Mouse (Mus musculus): ENCODE results near the gene Nt5c2. TPM values are rescaled to one million over a fixed set of nuclear protein-coding genes. Genes with fewer than 3 reads are reported as not detected.
A peak's percentile ranks its signal among the peaks of the same experiment; 100 is the strongest.

The Nt5c2 gene
- total and polyA plus RNA-seq, 3 experiments: 17.0 to 158 (median 148) TPM

- Histone ChIP-seq H3K9me3 (replicated peaks) (no peaks in the 10 kb centered on the region), H3K4me1 (ENCODE audit: insufficient read depth, low read depth, low read length) (peaks cover 49% of the 10 kb centered on the region), H3K36me3 (replicated peaks) (peaks cover 49% of the 10 kb centered on the region), H3K4me3 (ENCODE audit: low read depth, low read length) (no peak overlapping the region), H3K27me3 (ENCODE audit: insufficient read depth, low read length) (no peaks in the 10 kb centered on the region)
- TF ChIP-seq GATA1 (IDR thresholded peaks at IDR 0.05; ENCODE audit: borderline replicate concordance, low read length) (no peak), TAL1 (conservative IDR thresholded peaks at IDR 0.05; ENCODE audit: low read depth, low read length) (no peak), GATA2 (IDR thresholded peaks at IDR 0.05; ENCODE audit: borderline replicate concordance, low read depth, low read length) (no peak), CTCF (IDR thresholded peaks at IDR 0.05; ENCODE audit: low read depth, low read length) (no peak), POLR2AphosphoS5 (IDR thresholded peaks at IDR 0.05; ENCODE audit: insufficient replicate concordance, low read depth, low read length) (no peak)
- no peak for ATAC-seq (ENCODE audit: extremely low read depth, insufficient number of reproducible peaks, low FRiP score, poor library complexity, severe bottlenecking)
- no peak for DNase-seq (ENCODE audit: low spot score)
These were observed 101.3 kb downstream of the Nt5c2 start for GRCm38 (mm10) chr19:46913626-46914025.

- Histone ChIP-seq H3K4me1 (ENCODE audit: insufficient read depth, low read depth, low read length) (peaks cover 57% of the 10 kb centered on the region), H3K36me3 (replicated peaks) (peaks cover 52% of the 10 kb centered on the region), H3K9me3 (replicated peaks) (no peaks in the 10 kb centered on the region), H3K4me3 (ENCODE audit: low read depth, low read length) (no peak overlapping the region), H3K27me3 (ENCODE audit: insufficient read depth, low read length) (no peaks in the 10 kb centered on the region)
- no peak for DNase-seq (ENCODE audit: low spot score)
- ATAC-seq (ENCODE audit: extremely low read depth, insufficient number of reproducible peaks, low FRiP score, poor library complexity, severe bottlenecking): no peak
- no peak for TF ChIP-seq POLR2AphosphoS5 (IDR thresholded peaks at IDR 0.05; ENCODE audit: insufficient replicate concordance, low read depth, low read length)
- TF ChIP-seq GATA2 (IDR thresholded peaks at IDR 0.05; ENCODE audit: borderline replicate concordance, low read depth, low read length): no peak
- no peak for TF ChIP-seq CTCF (IDR thresholded peaks at IDR 0.05; ENCODE audit: low read depth, low read length)
- no peak for TF ChIP-seq TAL1 (conservative IDR thresholded peaks at IDR 0.05; ENCODE audit: low read depth, low read length)
- TF ChIP-seq GATA1 (IDR thresholded peaks at IDR 0.05; ENCODE audit: borderline replicate concordance, low read length): no peak
These were observed 103.5 kb downstream of the Nt5c2 start for GRCm38 (mm10) chr19:46911492-46911891.

- H3K36me3 ChIP-seq (replicated peaks): peaks cover 55% of the 10 kb centered on the region
- DNase-seq (ENCODE audit: low spot score) (no peak), ATAC-seq (ENCODE audit: extremely low read depth, insufficient number of reproducible peaks, low FRiP score, poor library complexity, severe bottlenecking) (no peak)
- H3K27me3 ChIP-seq (ENCODE audit: insufficient read depth, low read length): no peaks in the 10 kb centered on the region
- TF ChIP-seq GATA2 (IDR thresholded peaks at IDR 0.05; ENCODE audit: borderline replicate concordance, low read depth, low read length): no peak
- no peaks in the 10 kb centered on the region for H3K9me3 ChIP-seq (replicated peaks)
- no peak overlapping the region for H3K4me3 ChIP-seq (ENCODE audit: low read depth, low read length)
- H3K4me1 ChIP-seq (ENCODE audit: insufficient read depth, low read depth, low read length): peaks cover 73% of the 10 kb centered on the region
These were observed 106.0 kb downstream of the Nt5c2 start for GRCm38 (mm10) chr19:46908977-46909376.

GRCm38 (mm10) chr19:46908207-46908606, 106.7 kb downstream of the Nt5c2 start:
- peaks cover 76% of the 10 kb centered on the region for H3K4me1 ChIP-seq (ENCODE audit: insufficient read depth, low read depth, low read length)

GRCm38 (mm10) chr19:46905971-46906370, 109.0 kb downstream of the Nt5c2 start:
- H3K27me3 ChIP-seq (ENCODE audit: insufficient read depth, low read length): no peaks in the 10 kb centered on the region
- no peaks in the 10 kb centered on the region for H3K9me3 ChIP-seq (replicated peaks)
- peaks cover 71% of the 10 kb centered on the region for H3K4me1 ChIP-seq (ENCODE audit: insufficient read depth, low read depth, low read length)
- DNase-seq (ENCODE audit: low spot score) (no peak), ATAC-seq (ENCODE audit: extremely low read depth, insufficient number of reproducible peaks, low FRiP score, poor library complexity, severe bottlenecking) (no peak)
- TF ChIP-seq GATA1 (IDR thresholded peaks at IDR 0.05; ENCODE audit: borderline replicate concordance, low read length) (no peak), CTCF (IDR thresholded peaks at IDR 0.05; ENCODE audit: low read depth, low read length) (no peak), POLR2AphosphoS5 (IDR thresholded peaks at IDR 0.05; ENCODE audit: insufficient replicate concordance, low read depth, low read length) (no peak), TAL1 (conservative IDR thresholded peaks at IDR 0.05; ENCODE audit: low read depth, low read length) (no peak), GATA2 (IDR thresholded peaks at IDR 0.05; ENCODE audit: borderline replicate concordance, low read depth, low read length) (no peak)
- H3K36me3 ChIP-seq (replicated peaks): peaks cover 57% of the 10 kb centered on the region
- no peak overlapping the region; the same call in 1 of the 2 replicates for H3K4me3 ChIP-seq (ENCODE audit: low read depth, low read length)

More at GRCm38 (mm10) chr19:46908207-46908606, 106.7 kb downstream of the Nt5c2 start:
- no peak for TF ChIP-seq GATA1 (IDR thresholded peaks at IDR 0.05; ENCODE audit: borderline replicate concordance, low read length)
- no peak for TF ChIP-seq POLR2AphosphoS5 (IDR thresholded peaks at IDR 0.05; ENCODE audit: insufficient replicate concordance, low read depth, low read length)
- TF ChIP-seq CTCF (IDR thresholded peaks at IDR 0.05; ENCODE audit: low read depth, low read length): no peak
- TF ChIP-seq GATA2 (IDR thresholded peaks at IDR 0.05; ENCODE audit: borderline replicate concordance, low read depth, low read length): no peak
- no peak for TF ChIP-seq TAL1 (conservative IDR thresholded peaks at IDR 0.05; ENCODE audit: low read depth, low read length)
- ATAC-seq (ENCODE audit: extremely low read depth, insufficient number of reproducible peaks, low FRiP score, poor library complexity, severe bottlenecking) (no peak), DNase-seq (ENCODE audit: low spot score) (no peak)
- Histone ChIP-seq H3K4me3 (ENCODE audit: low read depth, low read length) (no peak overlapping the region), H3K9me3 (replicated peaks) (no peaks in the 10 kb centered on the region), H3K27me3 (ENCODE audit: insufficient read depth, low read length) (no peaks in the 10 kb centered on the region), H3K36me3 (replicated peaks) (peaks cover 57% of the 10 kb centered on the region)

- ATAC-seq (ENCODE audit: extremely low read depth, insufficient number of reproducible peaks, low FRiP score, poor library complexity, severe bottlenecking) (peak; percentile 88), DNase-seq (ENCODE audit: low spot score) (peak; percentile 21)
- Histone ChIP-seq H3K27me3 (ENCODE audit: insufficient read depth, low read length) (no peaks in the 10 kb centered on the region), H3K9me3 (replicated peaks) (no peaks in the 10 kb centered on the region), H3K36me3 (replicated peaks) (peaks cover 58% of the 10 kb centered on the region), H3K4me1 (ENCODE audit: insufficient read depth, low read depth, low read length) (peaks cover 71% of the 10 kb centered on the region), H3K4me3 (ENCODE audit: low read depth, low read length) (peak overlapping the region; percentile 18; the same call in 1 of the 2 replicates)
- TF ChIP-seq GATA1 (IDR thresholded peaks at IDR 0.05; ENCODE audit: borderline replicate concordance, low read length): no peak
- TF ChIP-seq TAL1 (conservative IDR thresholded peaks at IDR 0.05; ENCODE audit: low read depth, low read length): peak; percentile 97
These were observed 109.6 kb downstream of the Nt5c2 start for GRCm38 (mm10) chr19:46905383-46905782.

GRCm38 (mm10) chr19:46904907-46905306, 110.0 kb downstream of the Nt5c2 start:
- H3K4me3 ChIP-seq (ENCODE audit: low read depth, low read length): peak overlapping the region; percentile 18; the same call in 1 of the 2 replicates
- peaks cover 73% of the 10 kb centered on the region for H3K4me1 ChIP-seq (ENCODE audit: insufficient read depth, low read depth, low read length)

More at GRCm38 (mm10) chr19:46904907-46905306, 110.0 kb downstream of the Nt5c2 start:
- no peak for DNase-seq (ENCODE audit: low spot score)
- ATAC-seq (ENCODE audit: extremely low read depth, insufficient number of reproducible peaks, low FRiP score, poor library complexity, severe bottlenecking): no peak
- TF ChIP-seq CTCF (IDR thresholded peaks at IDR 0.05; ENCODE audit: low read depth, low read length) (no peak), POLR2AphosphoS5 (IDR thresholded peaks at IDR 0.05; ENCODE audit: insufficient replicate concordance, low read depth, low read length) (no peak), GATA1 (IDR thresholded peaks at IDR 0.05; ENCODE audit: borderline replicate concordance, low read length) (no peak), TAL1 (conservative IDR thresholded peaks at IDR 0.05; ENCODE audit: low read depth, low read length) (no peak), GATA2 (IDR thresholded peaks at IDR 0.05; ENCODE audit: borderline replicate concordance, low read depth, low read length) (no peak)
- Histone ChIP-seq H3K9me3 (replicated peaks) (no peaks in the 10 kb centered on the region), H3K27me3 (ENCODE audit: insufficient read depth, low read length) (no peaks in the 10 kb centered on the region), H3K36me3 (replicated peaks) (peaks cover 60% of the 10 kb centered on the region)
